Mouse (Mus musculus) liver, postnatal 0 days (tissue): ENCODE measurements around the gene Lrrc29. TPM values are rescaled to one million over a fixed set of nuclear protein-coding genes. Genes with fewer than 3 reads are reported as not detected.
A peak's percentile ranks its signal among the peaks of the same experiment; 100 is the strongest.

Experiments used
- ATAC-seq: fragments of 200-750 bp; cut with Nextera tagmentation; 2 replicates; pipeline ENCODE4 v1.8.0; 2017; ENCODE audit warnings: mild to moderate bottlenecking, moderate library complexity
- DNase-seq: peaks from one replicate; pipeline ENCODE4 v3.0.0-alpha.2; 2016
- H3K27ac ChIP-seq: fragments of 300-500 bp; sonication (generic); 2 replicates; pipeline ENCODE4 v1.5.1; 2014; ENCODE audit warnings: antibody characterized with exemption, moderate library complexity, mild to moderate bottlenecking, low read depth
- H3K27me3 ChIP-seq: fragments of 300-500 bp; sonication (generic); 2 replicates; pipeline ENCODE4 v1.6.1; 2014; ENCODE audit warnings: low read length, control low read depth, mixed read lengths; ENCODE audit not compliant: insufficient read depth
- H3K36me3 ChIP-seq: fragments of 300-500 bp; sonication (generic); replicated peaks from 2 replicates; pipeline ENCODE4 v1.6.1; 2014; ENCODE audit warnings: mild to moderate bottlenecking, control low read depth, low read length, moderate library complexity, mixed read lengths; ENCODE audit not compliant: insufficient read depth
- H3K4me1 ChIP-seq: fragments of 300-500 bp; sonication (generic); 2 replicates; pipeline ENCODE4 v1.6.1; 2014; ENCODE audit warnings: antibody characterized with exemption, mild to moderate bottlenecking, control low read depth; ENCODE audit not compliant: insufficient read depth
- H3K4me2 ChIP-seq: fragments of 300-500 bp; sonication (generic); 2 replicates; pipeline ENCODE4 v1.6.1; 2014; ENCODE audit warnings: low read depth, mild to moderate bottlenecking, low read length, moderate library complexity, mixed read lengths
- H3K4me3 ChIP-seq: fragments of 300-500 bp; sonication (generic); 2 replicates; pipeline ENCODE4 v1.5.1; 2014; ENCODE audit warnings: low read depth, low read length
- H3K9ac ChIP-seq: fragments of 300-500 bp; sonication (generic); replicated peaks from 2 replicates; pipeline ENCODE4 v1.6.1; 2014; ENCODE audit warnings: mild to moderate bottlenecking, moderate library complexity
- H3K9me3 ChIP-seq: fragments of 300-500 bp; sonication (generic); 2 replicates; pipeline ENCODE4 v1.6.1; 2016; ENCODE audit warnings: mild to moderate bottlenecking, control low read depth, low read length, mixed read lengths
- CTCF ChIP-seq: sonication (generic); IDR thresholded peaks from 2 replicates; pipeline ENCODE4 v1.5.1; 2016; ENCODE audit warnings: antibody characterized with exemption, low read depth
- EP300 ChIP-seq: IDR thresholded peaks from 2 replicates; pipeline ENCODE4 v1.6.1; 2016; ENCODE audit warnings: antibody characterized with exemption, low read depth, mild to moderate bottlenecking
- WGBS: fragments of 180-500 bp; shearing (Covaris S2); extraction: QIAGEN DNeasy Blood & Tissue Kit; methylation state at CpG from one replicate; pipeline ENCODE4 v1.1.7; 2014; ENCODE audit not compliant: insufficient replicate concordance; 5-methylcytosine and 5-hydroxymethylcytosine counted together
- microRNA counts: library from miRNA; unstranded; fragments of <30 nt; microRNA quantifications from one replicate; lab custom pipeline; 2015
- microRNA-seq: library from miRNA; unstranded; fragments of <30 nt; microRNA quantifications from one replicate; pipeline ENCODE4, GENCODE M21; 2016
- polyA plus RNA-seq: library from polyadenylated mRNA; unstranded; fragments of >200 nt; fragmentation: Nextera tagmentation; extraction: Ambion mirVana; gene quantifications from 2 replicates; pipeline ENCODE4 v1.2.1, GENCODE M21; 2015

Lrrc29 gene
- polyA plus RNA-seq, 1 experiment from 2014 or later = 7.7 TPM

DNA sequence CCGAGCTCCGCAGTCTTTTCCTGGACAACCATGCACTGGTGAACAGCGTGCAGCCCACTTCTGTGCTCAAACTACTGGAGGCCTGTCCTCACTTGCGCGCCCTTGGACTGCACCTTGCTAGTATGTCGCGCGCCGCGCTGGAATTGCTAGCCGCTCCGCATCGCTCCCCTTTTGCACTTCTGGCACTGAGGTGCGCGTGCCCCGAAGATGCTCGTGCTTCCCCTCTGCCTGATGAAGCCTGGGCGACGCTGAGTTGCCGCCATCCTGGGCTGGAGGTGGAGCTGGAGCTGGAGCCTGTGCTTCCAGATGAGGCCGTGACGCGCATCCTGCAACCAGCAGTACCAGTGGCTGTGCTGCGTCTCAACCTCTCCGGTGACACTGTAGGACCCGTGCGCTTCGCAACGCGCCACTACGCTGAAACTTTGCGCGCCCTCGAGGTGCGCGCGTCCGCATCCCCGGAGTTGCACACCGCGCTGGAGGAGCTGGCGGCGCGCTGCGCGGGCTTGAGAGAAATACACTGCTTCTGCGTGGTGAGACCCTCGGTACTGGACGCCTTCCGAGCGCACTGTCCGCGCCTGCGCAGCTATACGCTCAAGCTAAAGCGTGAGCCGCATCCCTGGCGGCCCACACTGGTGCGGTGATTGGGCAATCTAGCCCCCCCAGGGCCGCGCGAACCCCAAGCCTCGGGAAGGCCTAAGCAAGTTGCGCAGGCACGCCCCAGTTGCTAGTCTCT lies 57.6 kb downstream of the Lrrc29 start:
- Histone ChIP-seq H3K4me3 (peak overlapping the region; percentile 42), H3K4me1 (peaks cover 33% of the 10 kb centered on the region), H3K9ac (peak overlapping the region; percentile 30; the same call in 1 of the 2 replicates), H3K9me3 (no peaks in the 10 kb centered on the region), H3K4me2 (peak overlapping the region; percentile 76), H3K27ac (no peak overlapping the region), H3K27me3 (peaks cover 67% of the 10 kb centered on the region), H3K36me3 (no peaks in the 10 kb centered on the region)
- DNase-seq (no peak), ATAC-seq (no peak)
- WGBS = 7% methylated on average over 65 of the region's 65 CpGs
- TF ChIP-seq CTCF (no peak), EP300 (no peak)

DNA sequence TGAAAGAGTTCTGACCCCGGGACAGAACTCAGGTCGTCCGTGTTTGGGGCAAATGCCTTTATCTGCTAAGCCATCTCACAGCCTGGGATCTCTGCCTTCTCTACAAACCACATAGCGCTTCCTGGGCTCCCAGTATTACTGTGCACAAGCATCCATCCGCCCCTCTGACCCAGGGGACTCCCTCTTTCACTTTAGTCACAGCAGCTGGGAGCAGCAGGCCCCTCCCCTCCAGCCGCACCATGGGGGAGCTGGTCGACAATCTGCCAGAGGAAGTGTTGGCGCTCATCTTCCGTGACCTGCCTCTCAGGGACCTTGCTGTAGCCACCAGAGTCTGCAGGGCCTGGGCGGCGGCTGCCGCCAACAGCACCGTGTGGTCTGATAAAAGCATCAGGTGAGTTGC lies 59.3 kb downstream of the Lrrc29 start:
- WGBS = 43% methylated on average over 13 of the region's 13 CpGs
- Histone ChIP-seq H3K36me3 (no peaks in the 10 kb centered on the region), H3K27ac (no peak overlapping the region), H3K27me3 (peaks cover 51% of the 10 kb centered on the region), H3K9ac (no peak overlapping the region), H3K4me1 (peaks cover 38% of the 10 kb centered on the region), H3K9me3 (no peaks in the 10 kb centered on the region), H3K4me3 (no peak overlapping the region), H3K4me2 (no peak overlapping the region)
- no peak for ATAC-seq
- no peak for TF ChIP-seq CTCF
- no peak for TF ChIP-seq EP300
- DNase-seq = peak; percentile 49

DNA sequence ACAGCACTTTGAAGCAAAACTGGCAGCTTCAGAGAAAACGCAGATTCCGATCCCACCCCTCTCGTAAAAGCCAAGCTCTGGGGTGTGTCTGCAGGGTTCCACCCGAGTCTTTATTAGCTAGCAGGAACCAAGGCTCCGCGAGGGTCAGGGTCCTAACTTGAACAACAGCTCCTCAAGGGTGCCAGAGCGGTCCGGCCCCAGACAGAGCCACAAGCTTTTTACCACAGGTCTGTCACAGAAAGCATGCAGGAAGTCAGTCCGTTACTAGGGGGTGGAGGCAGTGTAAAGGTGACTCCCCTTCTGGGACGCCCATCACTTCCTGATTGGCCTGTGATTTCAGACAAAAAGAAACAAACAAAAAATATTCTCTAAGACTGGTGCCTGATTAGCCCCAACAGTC lies 61.0 kb downstream of the Lrrc29 start:
- 0 out of 2 replicates have a peak overlapping the region, but pooled peaks have one; percentile 22 for H3K27ac ChIP-seq
- no peak for DNase-seq
- H3K36me3 ChIP-seq = no peaks in the 10 kb centered on the region
- peaks cover 44% of the 10 kb centered on the region for H3K4me1 ChIP-seq
- peak overlapping the region; percentile 100 for H3K4me2 ChIP-seq
- peaks cover 34% of the 10 kb centered on the region for H3K27me3 ChIP-seq
- H3K9ac ChIP-seq = peak overlapping the region; percentile 78
- 9% methylated on average over 10 of the region's 10 CpGs for WGBS
- no peak for ATAC-seq
- peak overlapping the region; percentile 83 for H3K4me3 ChIP-seq
- H3K9me3 ChIP-seq = no peaks in the 10 kb centered on the region
- TF ChIP-seq CTCF (no peak), EP300 (no peak)

DNA sequence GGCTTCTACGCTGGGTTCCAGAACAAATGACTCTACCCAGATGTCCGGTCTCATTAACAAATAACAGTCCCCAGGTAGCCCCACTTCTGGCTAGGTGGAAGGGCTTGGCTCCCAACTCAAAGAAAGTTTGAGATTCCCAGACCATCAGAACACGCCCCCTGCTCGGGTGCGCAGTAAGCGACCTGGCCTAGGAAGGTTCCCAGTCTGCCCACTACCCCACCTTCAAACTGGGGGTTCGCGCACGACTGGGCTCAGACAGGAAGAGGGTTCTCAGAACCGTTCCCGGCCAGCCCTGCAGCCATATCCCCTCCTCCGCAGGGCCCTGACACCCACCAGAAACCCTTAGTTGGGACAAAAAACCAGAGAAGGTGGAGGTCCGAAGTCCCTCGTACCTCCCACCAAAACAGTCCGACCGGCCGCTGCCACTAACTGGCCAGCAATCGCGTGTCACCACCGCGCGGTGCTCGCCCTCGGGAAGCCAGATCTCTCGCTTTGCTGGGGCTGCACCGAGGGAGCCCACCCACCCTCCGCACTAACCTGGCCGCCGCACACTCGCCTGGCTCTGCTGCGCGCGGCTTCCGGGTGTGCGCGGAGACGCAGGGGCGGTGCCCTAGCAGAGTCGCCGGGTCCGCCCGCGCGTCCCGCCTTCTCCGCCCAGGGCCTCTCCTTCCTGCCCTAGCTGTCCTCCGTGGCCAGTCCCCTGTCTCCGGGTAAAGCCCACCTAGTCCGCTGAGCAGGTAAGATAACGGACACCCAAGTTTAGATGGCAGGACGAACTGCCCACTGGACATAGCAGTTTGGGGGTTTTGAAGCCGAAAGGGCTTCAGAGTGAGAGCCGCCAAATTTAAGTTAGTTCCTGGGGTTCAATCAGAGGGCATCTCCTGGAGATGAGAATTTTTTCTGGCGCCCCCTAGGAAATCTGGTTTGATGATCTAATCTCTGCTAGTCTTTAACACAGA lies 61.8 kb downstream of the Lrrc29 start, which contains the start of the genes Tradd and Fbxl8:
TSS of gene Tradd (minus strand) at position 586 of the 959 bp plus-strand sequence.
TSS of gene Fbxl8 (plus strand) at position 625 of the 959 bp plus-strand sequence.
- peak within 1 kb of the TSS; percentile 78 for H3K9ac ChIP-seq
- no peaks in the 10 kb centered on the region for H3K36me3 ChIP-seq
- H3K27me3 ChIP-seq = peaks cover 31% of the 10 kb centered on the region
- H3K4me2 ChIP-seq = peak within 1 kb of the TSS; percentile 100
- WGBS = 2% methylated on average over 54 of the region's 54 CpGs
- peaks cover 46% of the 10 kb centered on the region for H3K4me1 ChIP-seq
- peak; percentile 85 for DNase-seq
- H3K27ac ChIP-seq = peak within 1 kb of the TSS; percentile 23
- TF ChIP-seq CTCF (no peak), EP300 (no peak)
- ATAC-seq = peak; percentile 71
- H3K9me3 ChIP-seq = no peaks in the 10 kb centered on the region
- H3K4me3 ChIP-seq = peak within 1 kb of the TSS; percentile 83

DNA sequence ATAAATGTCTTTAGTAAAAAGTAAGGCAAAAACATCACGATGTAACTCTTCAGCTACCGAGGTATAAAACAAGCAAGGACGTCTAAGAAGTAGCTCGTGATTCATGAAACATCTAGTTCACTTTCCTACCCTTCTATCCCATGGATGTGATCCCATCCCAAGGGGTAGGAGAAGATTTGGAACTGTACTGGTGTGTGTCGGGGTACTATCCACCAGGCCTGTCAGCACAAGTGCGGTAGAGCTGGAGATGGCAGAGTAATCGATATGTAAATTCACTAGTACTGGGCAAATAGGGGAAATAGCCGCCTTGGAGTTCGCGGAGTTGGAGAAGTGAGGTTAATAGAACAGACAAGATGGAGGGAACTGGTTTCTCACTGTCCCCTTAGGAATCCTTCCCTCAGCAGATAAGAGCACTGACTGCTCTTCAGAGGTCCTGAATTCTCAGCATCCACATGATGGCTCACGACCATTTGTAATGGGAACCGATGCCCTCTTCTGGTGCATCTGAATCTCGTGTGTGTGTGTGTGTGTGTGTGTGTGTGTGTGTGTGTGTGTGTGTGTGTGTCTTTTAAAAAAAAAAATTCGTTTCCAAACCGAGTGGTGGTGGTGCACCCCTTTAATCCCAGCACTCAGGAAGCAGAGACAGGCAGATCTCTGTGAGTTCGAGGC lies 62.7 kb downstream of the Lrrc29 start:
- no peak overlapping the region for H3K27ac ChIP-seq
- ATAC-seq (no peak), DNase-seq (no peak)
- peak overlapping the region; percentile 78 for H3K9ac ChIP-seq
- peak overlapping the region; percentile 100 for H3K4me2 ChIP-seq
- TF ChIP-seq EP300 (no peak), CTCF (no peak; the same call in 1 of the 2 replicates)
- WGBS = 44% methylated on average over 16 of the region's 16 CpGs
- H3K36me3 ChIP-seq = no peaks in the 10 kb centered on the region
- peaks cover 31% of the 10 kb centered on the region for H3K27me3 ChIP-seq
- H3K4me3 ChIP-seq = peak overlapping the region; percentile 83
- H3K9me3 ChIP-seq = no peaks in the 10 kb centered on the region
- H3K4me1 ChIP-seq = peaks cover 44% of the 10 kb centered on the region

MicroRNAs within 50 kb of the gene (microRNA counts, 519-probe panel; counts per million panel counts)
- microRNA mmu-miR-328 (lab: Ali Mortazavi, UCI) = 3,208 counts per million, percentile 34 among the panel's probes with 10 or more counts

Small RNA genes within 50 kb of the gene (microRNA-seq; reads per million reads assigned to microRNA genes)
- not detected for gene Gm27320
- 622 reads per million, percentile 66 among the genes with 10 or more reads in this experiment for gene Mir328

Other genes starting within 250 kb of the Lrrc29 start
- 0.11 and 0.21 TPM in 2 replicates for gene Ces3b, start 242.5 kb downstream of the Lrrc29 start, polyA plus RNA-seq
- gene Ces4a, start 194.5 kb downstream of the Lrrc29 start, polyA plus RNA-seq = 0.07 TPM in 1 of 2 replicates, not detected in the other
- gene Cbfb, start 155.6 kb downstream of the Lrrc29 start, polyA plus RNA-seq = 10.6 and 10.7 TPM in 2 replicates
- gene D230025D16Rik, start 101.1 kb downstream of the Lrrc29 start, polyA plus RNA-seq = 24.2 and 30.9 TPM in 2 replicates
- gene B3gnt9, start 71.1 kb downstream of the Lrrc29 start, polyA plus RNA-seq = 1.6 and 2.0 TPM in 2 replicates
- 14.3 and 15.1 TPM in 2 replicates for gene Tradd, start 61.7 kb downstream of the Lrrc29 start, polyA plus RNA-seq
- 0.95 and 1.2 TPM in 2 replicates for gene Fbxl8, start 61.6 kb downstream of the Lrrc29 start, polyA plus RNA-seq
- gene Hsf4, start 56.5 kb downstream of the Lrrc29 start, polyA plus RNA-seq = not detected in 2 replicates
- 0.05 and 0.24 TPM in 2 replicates for gene Nol3, start 50.1 kb downstream of the Lrrc29 start, polyA plus RNA-seq
- gene 4931428F04Rik, start 36.4 kb downstream of the Lrrc29 start, polyA plus RNA-seq = 0.38 and 0.65 TPM in 2 replicates
- 6.6 and 7.1 TPM in 2 replicates for gene Exoc3l, start 30.2 kb downstream of the Lrrc29 start, polyA plus RNA-seq
- 62.9 and 65.7 TPM in 2 replicates for gene E2f4, start 28.6 kb downstream of the Lrrc29 start, polyA plus RNA-seq
- gene Elmo3, start 20.7 kb downstream of the Lrrc29 start, polyA plus RNA-seq = 7.8 TPM in 2 replicates
- 75.2 and 75.4 TPM in 2 replicates for gene Tmem208, start 76 bp upstream of the Lrrc29 start, polyA plus RNA-seq
- gene Fhod1, start 21.7 kb upstream of the Lrrc29 start, polyA plus RNA-seq = 0.70 and 0.82 TPM in 2 replicates
- gene Slc9a5, start 22.6 kb upstream of the Lrrc29 start, polyA plus RNA-seq = 0.09 and 0.16 TPM in 2 replicates
- gene Plekhg4, start 47.0 kb upstream of the Lrrc29 start, polyA plus RNA-seq = not detected in 2 replicates
- not detected in 2 replicates for gene Kctd19, start 87.2 kb upstream of the Lrrc29 start, polyA plus RNA-seq
- gene Lrrc36, start 87.3 kb upstream of the Lrrc29 start, polyA plus RNA-seq = 0.09 and 0.11 TPM in 2 replicates
- gene Tppp3, start 145.2 kb upstream of the Lrrc29 start, polyA plus RNA-seq = 1.4 and 3.8 TPM in 2 replicates
- 2.1 and 2.3 TPM in 2 replicates for gene Zdhhc1, start 170.6 kb upstream of the Lrrc29 start, polyA plus RNA-seq
- gene Hsd11b2, start 192.5 kb upstream of the Lrrc29 start, polyA plus RNA-seq = 0.13 TPM in 1 of 2 replicates, not detected in the other
- gene Atp6v0d1, start 239.8 kb upstream of the Lrrc29 start, polyA plus RNA-seq = 48.0 and 50.2 TPM in 2 replicates